Comparison of ENCODE assay signal across 10 mouse cellular contexts in the genomic region with DNA sequence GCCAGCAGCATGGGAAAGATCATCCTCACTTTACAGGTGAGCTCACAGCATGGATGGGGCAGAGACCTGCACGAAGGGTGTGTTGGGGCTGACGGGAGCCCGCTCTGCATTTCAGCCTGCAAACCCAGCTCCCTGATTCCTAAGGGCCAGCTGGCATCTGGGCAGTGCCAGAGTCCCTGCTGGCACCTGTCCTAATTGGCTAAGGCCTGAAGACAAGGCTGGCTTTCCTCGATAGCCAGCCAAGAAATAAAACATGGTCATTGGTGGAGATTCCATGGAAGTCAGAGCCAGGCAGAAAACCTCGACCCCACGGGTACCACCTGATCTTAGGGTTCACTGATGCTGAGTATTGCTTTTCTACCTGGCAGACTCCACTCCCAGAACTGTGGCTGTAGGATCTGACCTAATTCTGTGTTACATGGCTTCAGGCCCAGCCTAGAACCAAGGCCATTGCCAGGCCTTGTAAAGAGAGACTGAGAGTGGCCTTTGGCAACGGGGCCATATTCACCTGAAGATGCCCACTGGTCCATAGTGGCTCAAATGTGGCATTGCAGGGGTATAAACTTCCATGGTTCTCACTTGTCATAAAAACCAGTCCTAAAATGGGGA. TPM values are rescaled to one million over a fixed set of nuclear protein-coding genes. Genes with fewer than 3 reads are reported as not detected.
A peak's percentile ranks its signal among the peaks of the same experiment; 100 is the strongest.
DNase-seq lines count a peak whose midpoint lies in the region; ATAC-seq and TF ChIP-seq lines count a peak whose summit lies in the region.
"Had no signal": no experiment of that assay in that cellular context is flagged by ENCODE, and none has a peak within 500 bp of the region (broad histone marks: within the 10 kb centered on the region; RNA-seq: fewer than 3 reads in every experiment).

No protein-coding gene starts in this region.

- H3K27ac ChIP-seq in hindbrain, embryonic 16.5 days (ENCODE audit: low read depth, low read length) = peak overlapping the region; percentile 16; the same call in 1 of the 2 replicates
- H3K27ac ChIP-seq in hindbrain, embryonic 12.5 days = no peak overlapping the region
- peak overlapping the region; percentile 34 for H3K27ac ChIP-seq in testis, adult 2 months (ENCODE audit: control insufficient read depth, insufficient read depth, low read depth, low read length)
- H3K27ac ChIP-seq: liver, embryonic 12.5 days had no signal

- no peak overlapping the region for H3K9ac ChIP-seq in hindbrain, embryonic 16.5 days (ENCODE audit: low read depth, low read length)
- H3K9ac ChIP-seq in hindbrain, embryonic 12.5 days = no peak overlapping the region
- H3K9ac ChIP-seq: liver, embryonic 12.5 days had no signal

- 58% methylated on average over 7 of the region's 7 CpGs for WGBS in hindbrain, embryonic 16.5 days
- 85% methylated on average over 7 of the region's 7 CpGs for WGBS in hindbrain, embryonic 12.5 days

- H3K4me1 ChIP-seq in hindbrain, embryonic 16.5 days (ENCODE audit: control insufficient read depth, insufficient read depth, low read depth, low read length) = peaks cover 15% of the 10 kb centered on the region
- peaks cover 3% of the 10 kb centered on the region; the same call in 1 of the 2 replicates for H3K4me1 ChIP-seq in hindbrain, embryonic 12.5 days
- H3K4me1 ChIP-seq in testis, adult 2 months (ENCODE audit: control insufficient read depth, insufficient read depth, low read length) = no peaks in the 10 kb centered on the region; the same call in 1 of the 2 replicates
- H3K4me1 ChIP-seq: liver, embryonic 12.5 days had no signal

- TF ChIP-seq CTCF in testis, adult 2 months (IDR thresholded peaks at IDR 0.05; ENCODE audit: control insufficient read depth, insufficient read depth, insufficient replicate concordance, low read depth, low read length) = no peak

- H3K9me3 ChIP-seq in hindbrain, embryonic 16.5 days (ENCODE audit: control insufficient read depth, low read length) = no peaks in the 10 kb centered on the region
- no peaks in the 10 kb centered on the region for H3K9me3 ChIP-seq in hindbrain, embryonic 12.5 days (replicated peaks)
- H3K9me3 ChIP-seq: liver, embryonic 12.5 days had no signal

- peak; percentile 70 for ATAC-seq in hindbrain, embryonic 16.5 days
- ATAC-seq in hindbrain, embryonic 12.5 days (ENCODE audit: low FRiP score) = no peak
- ATAC-seq in megakaryocyte progenitor cell, adult 5-6 weeks (replicated peaks; ENCODE audit: poor library complexity) = no peak
- ATAC-seq: liver, embryonic 12.5 days had no signal

- no peak overlapping the region for H3K4me3 ChIP-seq in hindbrain, embryonic 16.5 days (ENCODE audit: low read length)
- H3K4me3 ChIP-seq in hindbrain, embryonic 12.5 days = no peak overlapping the region
- H3K4me3 ChIP-seq in testis, adult 2 months (ENCODE audit: control insufficient read depth, low read depth, low read length) = no peak overlapping the region
- H3K4me3 ChIP-seq: liver, embryonic 12.5 days had no signal

- H3K4me2 ChIP-seq in hindbrain, embryonic 16.5 days (ENCODE audit: low read length) = no peak overlapping the region
- no peak overlapping the region for H3K4me2 ChIP-seq in hindbrain, embryonic 12.5 days (replicated peaks)
- H3K4me2 ChIP-seq: liver, embryonic 12.5 days had no signal

- no peaks in the 10 kb centered on the region for H3K27me3 ChIP-seq in hindbrain, embryonic 16.5 days (replicated peaks; ENCODE audit: control insufficient read depth, insufficient read depth, low read length)
- H3K27me3 ChIP-seq in hindbrain, embryonic 12.5 days = no peaks in the 10 kb centered on the region; the same call in 1 of the 2 replicates
- H3K27me3 ChIP-seq in testis, adult 2 months (ENCODE audit: control insufficient read depth, insufficient read depth, low read length) = no peaks in the 10 kb centered on the region

- TF ChIP-seq POLR2A in testis, adult 2 months (IDR thresholded peaks at IDR 0.05; ENCODE audit: control insufficient read depth, low read depth, low read length) = no peak

- H3K36me3 ChIP-seq in hindbrain, embryonic 16.5 days (ENCODE audit: control insufficient read depth, insufficient read depth, low read length) = no peaks in the 10 kb centered on the region
- no peaks in the 10 kb centered on the region for H3K36me3 ChIP-seq in hindbrain, embryonic 12.5 days
- no peaks in the 10 kb centered on the region for H3K36me3 ChIP-seq in testis, adult 2 months (ENCODE audit: control insufficient read depth, insufficient read depth, low read length)
- H3K36me3 ChIP-seq: liver, embryonic 12.5 days had no signal

- no peak for DNase-seq in testis, postnatal 10 days (ENCODE audit: low spot score)
- peak; percentile 97 for DNase-seq in cerebellum, adult 9-11 months
- no peak for DNase-seq in spleen, postnatal 36 days (ENCODE audit: low spot score in 2 of 2)
- DNase-seq: kidney, adult 8-10 months; lung, postnatal 4 days had no signal

RNA-seq across cellular contexts. Expression of a gene that starts 34.4 kb away (rescaled TPM):
- polyA plus RNA-seq in hindbrain, embryonic 16.5 days (2015; fragmentation: Nextera tagmentation; extraction: Ambion mirVana) = 74.7 and 123 TPM in 2 replicates
- 142 and 180 TPM in 2 replicates for polyA plus RNA-seq in hindbrain, embryonic 12.5 days (2016; fragmentation: Nextera tagmentation; extraction: Ambion mirVana)
- polyA plus RNA-seq in testis, adult 2 months (2012; rRNA removed) = 51.6 and 54.3 TPM in 2 replicates
- 2.2 and 2.4 TPM in 2 replicates for total RNA-seq in megakaryocyte progenitor cell, adult 5-6 weeks (2015)
- total RNA-seq in megakaryocyte progenitor cell, adult 5-6 weeks (2017) = 1.00 and 1.8 TPM in 2 replicates
